Mouse (Mus musculus): ENCODE data around the gene Adgrg3.
A peak's percentile ranks its signal among the peaks of the same experiment; 100 is the strongest.

The Adgrg3 gene

DNA sequence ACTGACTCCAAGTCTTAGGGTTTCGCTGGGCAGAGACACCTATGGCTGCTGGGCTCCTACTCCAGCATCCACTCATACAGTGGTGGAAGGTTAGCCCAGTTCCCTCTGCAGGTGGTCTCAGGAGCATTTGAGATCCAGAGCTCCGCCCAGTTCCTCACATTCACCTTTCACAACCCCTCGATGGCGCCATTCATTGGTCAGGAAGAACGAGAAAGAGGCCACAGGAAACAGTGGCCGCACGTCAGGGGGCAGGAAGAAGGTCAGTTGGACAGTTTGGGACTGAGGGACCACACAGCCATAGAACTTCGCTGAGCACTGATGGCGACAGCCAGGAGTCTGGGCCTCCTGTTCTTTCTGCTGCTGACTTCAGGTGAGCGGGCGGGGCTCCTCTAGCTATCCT is at the start of gene Adgrg3:
Adgrg3 (plus strand) TSS at position 242 of the 400 bp plus-strand sequence.
- no peak for DNase-seq (ENCODE audit: low read depth, low spot score)

DNA sequence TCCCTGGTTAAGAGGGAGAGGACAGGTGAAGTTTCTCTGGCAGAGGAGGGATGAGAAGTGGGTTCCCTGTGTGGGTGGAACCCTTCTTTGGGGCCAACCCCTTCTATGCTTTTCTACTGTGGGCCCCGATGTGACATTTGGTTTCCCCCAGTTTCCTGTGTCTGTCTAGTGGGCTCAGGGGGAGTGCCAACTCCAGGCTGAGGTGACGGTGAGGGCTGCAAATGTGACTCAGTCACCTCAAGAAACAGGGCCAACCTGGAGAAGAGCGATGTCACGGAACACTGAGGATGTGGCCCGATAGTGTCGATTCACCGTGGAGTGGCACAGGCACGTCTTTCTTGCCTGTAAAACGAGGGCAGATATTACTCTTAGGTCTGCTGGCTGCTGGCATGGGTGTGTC is 44.2 kb upstream of the Adgrg3 start:
- no peak for DNase-seq (ENCODE audit: low read depth, low spot score)

DNA sequence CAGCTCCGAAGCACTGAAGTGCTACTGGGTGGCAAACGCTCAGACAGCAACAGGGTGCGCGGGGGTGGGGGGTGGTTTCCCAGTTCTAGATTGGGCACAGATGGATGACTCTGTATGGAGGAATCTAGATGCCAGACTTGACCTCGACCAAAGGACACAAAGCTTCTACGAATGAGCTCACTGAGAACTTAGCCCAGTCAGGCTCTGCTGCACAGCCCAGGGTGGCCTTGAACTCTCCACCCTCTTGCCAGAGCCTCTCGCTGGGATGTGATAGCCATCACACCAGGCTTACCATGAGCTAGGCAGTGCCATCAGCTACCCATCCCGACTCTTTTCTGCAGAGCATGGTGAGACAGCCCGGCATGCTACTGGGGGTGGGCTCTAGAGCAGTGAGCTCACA is 43.7 kb upstream of the Adgrg3 start:
- no peak for DNase-seq (ENCODE audit: low read depth, low spot score)

DNA sequence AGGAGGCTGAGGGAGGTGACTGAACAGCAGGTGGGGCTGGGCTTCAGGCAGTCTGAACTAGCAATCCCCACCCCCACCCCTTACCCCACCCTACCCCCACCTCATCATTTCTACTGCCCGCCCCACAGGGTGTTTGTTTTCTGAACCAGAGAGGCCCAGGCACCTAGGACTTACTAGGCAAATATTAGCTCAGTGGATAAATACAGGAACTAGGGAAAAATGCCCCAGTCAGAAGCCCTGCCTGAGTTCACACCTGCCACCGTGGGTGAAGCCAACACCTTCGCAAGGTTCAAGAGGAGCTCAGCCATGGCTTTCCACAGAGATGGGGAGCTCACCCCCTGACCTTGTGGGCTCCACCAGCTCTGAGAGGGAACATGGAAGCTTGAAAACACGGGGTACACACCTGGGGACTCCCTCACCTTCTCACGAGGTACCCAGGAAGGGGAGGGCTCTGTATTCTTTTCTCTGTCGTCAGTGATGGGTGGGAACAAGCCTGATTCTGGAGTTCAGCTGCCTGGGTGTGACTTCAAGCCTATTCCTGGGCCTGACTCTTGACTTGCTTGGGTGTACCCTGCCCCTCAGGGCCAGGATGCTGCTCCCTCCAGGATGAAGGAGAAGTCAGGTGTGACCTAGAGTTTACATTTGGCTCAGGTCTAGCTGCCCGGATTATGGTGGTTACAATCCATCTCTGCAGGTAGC is 42.9 kb upstream of the Adgrg3 start, which contains the start of gene Adgrg1:
Adgrg1 (plus strand) TSS at position 285 of the 699 bp plus-strand sequence.
- DNase-seq (ENCODE audit: low read depth, low spot score), result no peak

DNA sequence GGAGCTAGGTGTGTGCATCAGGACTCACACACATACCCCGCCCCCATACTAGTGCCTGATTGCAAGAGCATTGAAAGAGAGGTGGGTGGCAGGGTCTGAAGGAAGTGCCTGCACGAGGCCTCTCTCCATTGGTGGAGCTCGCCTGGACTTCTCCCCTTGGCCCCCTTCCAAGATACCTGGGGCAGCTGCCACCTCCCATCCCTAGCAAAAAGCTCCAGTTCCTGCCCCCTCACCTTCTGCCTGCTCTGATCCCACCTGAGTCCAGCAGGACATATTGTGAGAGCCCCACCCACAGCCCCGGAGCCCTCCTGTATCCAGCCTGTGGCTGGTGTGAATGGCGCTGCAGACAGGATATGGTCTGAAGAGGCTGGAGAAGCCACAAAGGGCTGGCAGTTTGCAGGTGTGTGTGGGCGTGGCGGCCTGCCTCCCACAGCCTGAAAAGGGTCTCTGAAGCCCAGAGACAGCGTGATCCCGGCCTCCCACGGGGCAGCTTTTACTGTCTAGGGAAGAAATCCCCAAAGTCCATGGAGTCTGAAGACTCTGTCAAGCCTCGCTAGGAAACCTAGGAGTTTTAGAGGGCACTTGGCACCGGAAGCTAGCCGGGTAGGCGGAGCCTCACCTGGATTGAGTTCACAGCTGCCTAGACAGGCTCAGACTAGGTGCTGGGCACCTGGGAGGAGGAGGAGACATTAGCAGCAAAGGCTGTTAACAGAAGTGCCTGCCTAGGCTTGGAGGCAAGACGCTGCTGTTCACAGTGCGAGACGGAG is 40.7 kb upstream of the Adgrg3 start:
- DNase-seq (ENCODE audit: low read depth, low spot score), result peak; percentile 53

DNA sequence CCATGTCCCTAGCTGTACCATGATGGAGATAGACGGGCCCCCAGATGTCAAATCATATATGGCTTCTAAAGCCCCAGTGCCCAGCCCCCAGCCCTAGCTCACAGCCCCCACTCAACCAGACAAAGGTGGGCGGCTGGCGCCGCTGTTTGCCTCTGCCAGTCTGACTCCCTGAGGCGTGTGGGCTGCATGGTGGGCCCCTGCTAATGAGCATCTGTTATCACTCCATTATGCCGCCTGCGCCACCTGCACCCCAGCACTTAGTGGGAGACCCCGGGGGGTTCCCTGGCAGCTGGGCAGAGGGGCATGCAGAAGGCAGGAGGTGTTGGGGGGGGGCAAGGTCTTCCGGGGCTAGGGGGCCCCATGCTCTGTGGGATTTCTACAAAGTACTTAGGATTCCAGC is 39.4 kb upstream of the Adgrg3 start:
- no peak for DNase-seq (ENCODE audit: low read depth, low spot score)

DNA sequence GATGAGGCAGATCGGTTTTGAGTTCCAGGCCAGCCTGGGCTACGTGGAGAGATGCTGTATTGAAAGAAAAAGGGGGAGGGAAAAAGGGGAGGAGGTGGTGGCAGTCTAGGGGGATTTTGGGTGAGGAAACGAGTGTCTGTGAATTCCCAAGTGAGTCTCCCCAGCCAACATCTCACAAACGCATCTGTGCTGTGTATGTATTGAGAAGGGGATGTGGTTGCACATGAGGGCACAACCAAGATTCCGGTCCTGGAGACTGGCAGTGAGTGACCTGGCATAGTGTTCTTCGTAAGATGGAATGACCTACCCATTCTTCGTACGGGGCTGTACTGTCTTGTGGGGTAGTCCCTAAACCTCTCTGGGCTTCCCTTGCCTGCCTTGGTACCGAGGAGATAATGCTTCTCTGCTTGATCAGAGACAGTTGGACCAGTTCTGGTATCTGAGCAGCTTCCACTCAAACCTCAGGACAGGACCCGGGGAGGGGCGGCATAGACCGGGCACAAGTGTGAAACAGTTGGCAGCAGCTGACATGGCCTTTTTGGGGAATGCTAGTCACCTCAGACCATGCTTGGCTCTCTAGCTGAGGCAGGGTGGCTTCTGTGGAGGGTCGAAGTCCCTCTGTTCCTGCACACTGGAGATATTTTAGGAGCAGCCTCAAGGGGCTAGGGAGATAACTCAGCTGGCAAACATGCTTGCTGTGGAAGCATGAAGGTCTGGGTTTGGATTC is 38.7 kb upstream of the Adgrg3 start:
- no peak for DNase-seq (ENCODE audit: low read depth, low spot score)

DNA sequence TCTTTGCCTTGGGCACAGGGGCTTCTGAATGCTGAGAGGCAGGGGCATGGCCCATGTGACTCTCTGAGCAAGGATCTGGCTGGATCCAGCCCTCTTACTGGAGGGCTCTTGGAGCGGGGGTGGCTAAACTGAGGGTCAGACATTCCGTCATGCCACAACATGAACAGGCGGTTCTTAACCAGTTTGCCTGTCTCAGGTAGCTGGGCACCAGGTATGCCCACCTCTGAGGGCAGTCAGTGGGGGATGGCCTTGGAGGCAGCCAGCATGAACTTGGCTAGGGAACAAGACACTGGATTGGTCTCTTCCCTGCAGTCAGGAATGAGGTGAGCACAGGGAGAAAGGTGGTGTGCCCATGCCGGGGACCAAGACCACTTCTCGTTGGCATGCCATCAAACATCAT is 37.3 kb upstream of the Adgrg3 start:
- DNase-seq (ENCODE audit: low read depth, low spot score), result no peak

DNA sequence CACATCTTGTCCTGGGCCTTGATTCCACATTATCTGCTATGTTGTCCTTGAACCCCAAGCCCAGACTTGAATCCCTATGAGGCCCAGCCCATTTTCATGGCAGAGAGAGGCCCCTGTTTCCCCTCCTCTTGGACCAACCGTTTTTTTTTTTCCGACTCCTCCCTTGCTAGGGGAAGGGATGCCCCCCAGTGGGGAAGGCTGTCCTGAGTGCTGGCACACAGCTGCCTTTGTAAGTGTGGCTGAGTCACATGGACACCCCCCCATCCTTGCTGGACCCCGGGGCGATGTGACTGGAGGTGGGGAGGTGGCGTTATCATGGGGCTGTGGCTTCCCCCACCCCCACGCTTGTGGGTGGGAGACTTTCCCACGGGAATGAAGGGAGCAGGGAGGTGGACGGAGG is 36.5 kb upstream of the Adgrg3 start:
- DNase-seq (ENCODE audit: low read depth, low spot score), result no peak

DNA sequence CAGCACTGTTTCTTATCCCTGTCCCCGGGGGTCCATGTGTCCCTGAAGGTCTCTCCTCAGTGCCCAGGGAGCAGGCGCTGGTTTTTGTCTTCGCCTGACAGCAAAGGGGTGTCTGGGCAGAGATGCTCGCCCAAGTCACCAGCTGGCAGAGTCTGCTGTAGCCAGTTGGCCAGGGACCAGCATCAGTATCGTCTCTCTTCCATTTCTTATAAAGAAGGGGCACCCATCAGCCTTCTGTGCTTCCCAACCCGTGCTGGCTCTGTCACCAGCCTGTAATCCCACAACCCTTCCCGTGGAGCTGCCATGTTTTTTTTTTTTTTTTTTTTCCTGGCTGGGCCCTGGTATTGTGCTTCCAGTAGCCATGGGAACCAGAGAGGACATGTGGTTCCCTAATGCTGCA is 35.6 kb upstream of the Adgrg3 start:
- DNase-seq (ENCODE audit: low read depth, low spot score), result no peak

DNA sequence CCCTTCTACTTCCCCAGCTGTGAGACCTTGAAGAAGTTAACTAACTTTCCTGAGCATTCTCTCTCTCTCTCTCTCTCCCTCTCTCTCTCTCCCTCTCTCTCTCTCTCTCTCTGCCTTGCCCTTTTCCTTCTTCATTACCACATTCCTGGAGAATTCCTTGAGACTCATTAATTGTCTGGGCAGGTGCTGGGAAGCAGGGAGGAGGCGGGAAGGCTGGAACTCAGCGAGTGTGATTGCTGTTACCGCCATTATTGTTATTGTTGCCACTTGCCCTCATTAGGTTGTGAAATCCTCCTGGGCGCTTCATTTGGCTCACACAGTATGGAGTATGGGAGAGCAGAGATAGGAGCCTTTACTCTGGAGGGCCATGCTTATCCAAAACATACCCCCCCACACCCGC is 34.3 kb upstream of the Adgrg3 start:
- DNase-seq (ENCODE audit: low read depth, low spot score), result no peak

DNA sequence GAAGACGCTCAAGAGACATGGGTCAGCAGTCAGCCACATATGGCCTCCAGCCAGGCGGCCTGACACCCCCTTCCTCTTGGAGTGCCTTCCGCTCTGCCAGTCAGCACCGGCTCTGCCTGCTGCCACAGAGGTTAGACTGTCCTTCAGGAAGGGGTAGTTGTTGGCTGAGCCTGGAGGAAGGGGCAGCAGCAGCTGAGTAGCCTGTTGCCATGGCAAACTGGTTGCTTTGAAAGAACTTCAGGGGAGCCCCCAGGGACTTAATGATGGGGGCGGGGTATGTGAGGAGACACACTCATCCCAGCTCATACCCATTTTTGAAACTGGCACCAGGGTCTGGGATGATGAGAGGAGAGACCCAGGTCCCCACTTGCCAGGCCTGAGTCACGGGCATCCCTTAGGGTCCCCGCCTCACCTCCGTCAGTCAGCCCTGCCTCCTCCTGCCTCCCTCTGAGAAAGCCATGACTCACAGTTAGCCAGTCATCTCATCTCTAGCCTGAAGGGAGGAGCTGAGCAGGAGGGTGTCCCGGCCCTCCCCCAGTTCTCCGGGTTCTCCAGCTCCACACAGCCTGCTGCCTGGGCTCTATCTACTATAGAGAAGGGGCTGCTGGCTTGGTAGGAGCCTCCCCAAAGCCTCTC is 33.5 kb upstream of the Adgrg3 start:
- no peak for DNase-seq (ENCODE audit: low read depth, low spot score)

DNA sequence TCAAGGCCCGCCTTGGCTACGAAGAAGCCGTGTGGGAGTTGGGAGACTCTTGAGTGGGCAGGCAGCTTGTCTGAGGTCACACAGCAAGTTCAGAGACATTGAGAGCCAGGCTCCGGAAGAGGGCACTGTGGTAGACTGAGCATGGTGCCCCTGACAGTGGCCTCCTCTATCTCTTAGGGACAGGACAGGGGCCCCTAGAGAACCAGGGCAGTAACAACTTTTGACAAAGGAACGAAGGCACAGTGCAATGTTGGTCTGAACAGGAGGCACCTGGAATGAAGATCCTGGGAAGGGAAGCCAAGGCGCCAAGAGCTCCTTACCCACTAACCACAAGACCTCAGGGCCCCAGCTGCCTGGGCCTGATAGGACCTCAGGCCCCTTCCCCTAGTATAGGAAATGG is 32.5 kb upstream of the Adgrg3 start:
- DNase-seq (ENCODE audit: low read depth, low spot score), result no peak

DNA sequence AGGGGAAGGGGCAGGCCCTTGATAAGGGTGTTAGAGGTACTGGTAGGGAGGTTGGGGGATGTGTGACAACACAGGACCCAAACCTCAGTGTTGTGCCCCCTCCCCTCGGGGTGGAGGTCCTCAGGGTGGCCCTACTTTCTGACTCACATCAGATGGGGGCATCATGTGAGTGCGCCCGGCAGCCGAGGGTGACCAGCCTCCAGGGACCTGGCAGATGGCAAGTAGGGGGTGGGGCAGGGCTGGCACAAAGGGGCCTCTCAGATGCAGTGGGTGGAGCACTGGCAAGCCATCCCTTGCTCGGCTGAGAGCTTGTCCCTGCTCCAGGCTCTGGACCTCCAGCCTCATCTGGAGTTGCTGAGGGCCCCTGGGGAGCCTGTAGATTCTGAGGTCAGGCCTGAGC is 30.8 kb upstream of the Adgrg3 start:
- DNase-seq (ENCODE audit: low read depth, low spot score), result no peak

DNA sequence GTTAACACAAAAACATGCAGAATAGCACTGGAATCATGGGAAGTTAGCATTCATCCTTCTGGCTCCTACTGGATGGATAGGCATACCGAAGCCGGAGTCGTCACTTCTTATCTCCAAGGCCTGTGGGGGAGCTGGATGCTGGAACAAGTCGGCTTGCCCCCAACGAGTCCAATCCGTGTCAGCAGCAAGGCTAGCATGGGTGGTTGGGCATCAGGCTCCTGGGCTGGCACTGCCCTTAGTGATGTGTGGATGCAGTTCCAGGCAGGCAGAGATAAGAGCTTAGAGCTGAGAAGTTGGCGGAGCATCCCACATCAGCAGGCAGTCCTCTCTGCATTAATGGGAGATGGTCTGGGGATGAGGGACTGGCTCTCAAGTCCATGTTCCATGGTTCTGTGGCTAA is 29.9 kb upstream of the Adgrg3 start:
- no peak for DNase-seq (ENCODE audit: low read depth, low spot score)

DNA sequence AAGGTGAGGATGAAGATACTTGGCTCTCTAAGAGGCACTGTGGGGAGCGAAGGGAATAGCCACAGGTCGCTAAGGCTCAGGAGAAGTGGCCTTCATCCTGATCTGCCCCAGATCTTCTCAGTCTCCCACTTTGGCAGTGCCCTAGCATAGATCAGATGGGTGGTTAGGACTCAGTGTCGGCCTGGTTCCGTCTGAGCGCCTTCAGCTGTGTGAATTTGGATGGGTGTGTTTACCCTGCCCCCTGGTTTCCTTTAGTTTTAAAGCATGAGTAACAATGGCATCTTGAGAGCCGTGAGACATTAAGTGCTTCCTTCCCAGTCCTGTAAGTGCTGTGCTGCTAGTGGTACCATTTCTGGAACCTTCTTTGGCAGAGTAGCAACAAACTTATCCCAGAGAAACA is 28.9 kb upstream of the Adgrg3 start:
- no peak for DNase-seq (ENCODE audit: low read depth, low spot score)

DNA sequence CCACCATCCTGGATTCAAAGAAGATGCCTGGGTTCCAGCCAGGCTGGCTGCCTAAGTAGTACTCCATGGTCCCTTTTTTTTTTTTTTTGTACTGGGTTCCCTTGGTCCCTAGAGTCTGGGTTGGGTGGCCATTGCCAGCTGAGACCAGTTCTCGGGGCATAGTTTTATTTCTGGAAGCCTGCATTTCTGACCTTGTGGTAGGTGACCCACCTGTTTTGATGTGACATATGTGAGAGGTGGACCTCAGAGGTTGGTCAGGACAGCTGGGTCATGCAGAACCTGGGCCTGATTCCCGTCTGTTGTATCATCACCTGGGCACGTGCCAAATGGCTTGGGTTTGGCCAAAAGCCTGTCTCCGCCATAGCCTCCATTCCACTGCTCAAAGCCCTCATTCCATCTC is 27.8 kb upstream of the Adgrg3 start:
- no peak for DNase-seq (ENCODE audit: low read depth, low spot score)

DNA sequence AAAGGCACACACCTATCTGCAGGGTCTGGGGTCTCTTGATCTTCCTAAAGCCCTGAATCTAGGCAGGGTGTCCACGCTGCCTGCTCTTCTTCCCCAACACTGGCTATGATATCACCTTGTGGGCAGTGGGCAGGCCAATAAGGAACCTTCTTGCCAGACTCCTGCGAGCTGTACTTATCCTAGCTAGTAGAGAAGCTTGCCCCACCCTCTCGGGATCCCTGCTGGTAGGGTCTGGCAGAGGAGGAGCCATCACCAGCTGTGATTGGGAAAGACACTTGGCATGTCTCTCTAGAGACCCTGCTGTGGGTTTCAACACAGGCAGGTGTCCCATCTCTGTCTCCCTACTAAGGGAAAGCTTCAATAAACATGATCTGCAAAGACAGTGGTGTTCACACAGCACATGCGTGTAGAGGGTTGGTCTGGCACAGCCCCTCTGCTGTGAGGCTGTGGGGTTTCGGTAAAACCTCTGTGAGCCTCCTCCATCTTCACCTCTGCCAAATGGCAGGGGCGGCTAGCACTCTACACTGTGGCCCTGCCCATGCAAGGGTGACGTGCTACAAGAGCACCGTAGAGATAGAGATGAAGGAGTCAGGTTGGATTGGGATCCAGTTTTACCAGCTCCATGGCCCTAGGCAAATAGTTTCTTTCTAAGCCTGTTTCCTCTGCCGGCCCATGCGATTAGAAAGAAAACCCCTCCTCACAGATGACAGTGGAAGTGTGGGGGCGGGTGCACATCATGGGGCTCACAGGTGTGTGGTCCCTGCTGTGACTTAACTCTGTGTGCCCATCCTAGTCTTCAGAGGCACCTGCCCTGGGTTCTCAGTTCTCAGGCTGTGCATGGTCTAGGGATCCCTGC is 26.7 kb upstream of the Adgrg3 start:
- DNase-seq (ENCODE audit: low read depth, low spot score), result no peak

DNA sequence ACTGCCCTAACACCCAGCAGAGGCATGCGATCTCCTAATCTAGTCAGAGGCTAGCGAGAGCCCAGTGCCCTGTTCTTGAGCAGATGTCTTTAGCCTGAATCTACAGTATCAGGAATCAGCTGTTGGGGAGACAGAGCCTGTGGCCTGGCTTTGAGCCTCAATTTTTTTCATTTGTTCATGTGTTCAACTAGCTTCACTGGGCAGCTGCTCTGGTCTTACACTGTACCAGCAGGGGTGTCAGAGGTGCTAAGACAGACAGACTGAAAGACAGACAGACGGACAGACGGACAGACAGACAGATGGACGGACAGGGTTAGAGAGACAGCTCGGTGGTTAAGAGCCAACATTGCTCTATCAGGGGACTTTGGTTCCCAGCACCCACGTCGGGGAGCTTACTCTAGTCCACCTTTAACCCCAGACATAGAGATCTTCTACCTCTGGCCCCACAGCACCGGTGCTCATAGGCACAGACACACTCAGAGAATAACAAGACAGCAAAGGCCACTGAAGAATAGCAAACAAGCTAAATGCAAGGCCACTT is 26.0 kb upstream of the Adgrg3 start:
- no peak for DNase-seq (ENCODE audit: low read depth, low spot score)

DNA sequence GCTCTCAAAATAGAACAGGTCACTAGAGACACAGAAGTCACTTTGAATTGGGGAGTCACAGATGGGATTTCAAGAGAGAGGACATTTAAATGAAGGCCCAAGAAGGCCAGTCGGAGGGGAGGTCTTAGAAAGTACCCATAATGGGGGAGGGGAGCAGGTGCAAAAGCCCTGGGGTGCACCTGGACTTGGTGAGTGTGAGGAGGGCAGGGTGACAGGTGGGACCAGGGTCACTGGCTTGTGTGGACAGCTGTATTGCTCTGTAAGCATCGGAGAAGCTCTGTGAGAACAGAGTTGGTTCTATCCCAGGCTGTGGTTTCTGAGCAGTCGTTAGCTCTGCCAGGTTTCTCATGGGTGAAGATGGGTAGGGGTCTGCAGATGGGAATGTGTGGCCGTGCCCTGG is 25.5 kb upstream of the Adgrg3 start:
- no peak for DNase-seq (ENCODE audit: low read depth, low spot score)

DNA sequence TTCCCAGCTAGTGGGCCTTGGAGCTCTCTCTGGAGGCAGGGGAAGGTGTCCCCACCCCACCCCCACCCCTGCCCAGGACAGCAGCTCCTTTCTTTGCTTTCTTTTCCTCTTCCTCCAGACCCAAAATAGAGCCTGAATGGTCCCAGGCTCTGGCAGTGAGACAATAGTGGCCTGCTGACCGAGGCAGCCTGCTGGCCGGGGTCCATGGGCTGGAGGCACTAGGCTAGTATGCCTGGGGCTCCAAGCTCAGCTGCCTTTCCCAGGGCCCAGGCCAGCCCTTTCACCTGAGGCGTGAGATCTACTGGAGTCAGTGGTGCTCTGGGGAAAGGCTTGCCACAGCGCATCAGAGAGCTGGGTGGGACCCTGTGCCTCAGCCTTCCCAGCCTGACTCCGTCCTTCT is 25.0 kb upstream of the Adgrg3 start:
- no peak for DNase-seq (ENCODE audit: low read depth, low spot score)
